Mouse (Mus musculus) monocyte, adult 2 months (primary cell): ENCODE data around the gene Chrna10.

Experiments used
- DNase-seq, 2 experiments: peaks; one replicate each; pipeline ENCODE4 v3.0.0; 2022; ENCODE audit warnings: low spot score in 2 of 2, low read depth in 1 of 2

Chrna10 gene

DNA sequence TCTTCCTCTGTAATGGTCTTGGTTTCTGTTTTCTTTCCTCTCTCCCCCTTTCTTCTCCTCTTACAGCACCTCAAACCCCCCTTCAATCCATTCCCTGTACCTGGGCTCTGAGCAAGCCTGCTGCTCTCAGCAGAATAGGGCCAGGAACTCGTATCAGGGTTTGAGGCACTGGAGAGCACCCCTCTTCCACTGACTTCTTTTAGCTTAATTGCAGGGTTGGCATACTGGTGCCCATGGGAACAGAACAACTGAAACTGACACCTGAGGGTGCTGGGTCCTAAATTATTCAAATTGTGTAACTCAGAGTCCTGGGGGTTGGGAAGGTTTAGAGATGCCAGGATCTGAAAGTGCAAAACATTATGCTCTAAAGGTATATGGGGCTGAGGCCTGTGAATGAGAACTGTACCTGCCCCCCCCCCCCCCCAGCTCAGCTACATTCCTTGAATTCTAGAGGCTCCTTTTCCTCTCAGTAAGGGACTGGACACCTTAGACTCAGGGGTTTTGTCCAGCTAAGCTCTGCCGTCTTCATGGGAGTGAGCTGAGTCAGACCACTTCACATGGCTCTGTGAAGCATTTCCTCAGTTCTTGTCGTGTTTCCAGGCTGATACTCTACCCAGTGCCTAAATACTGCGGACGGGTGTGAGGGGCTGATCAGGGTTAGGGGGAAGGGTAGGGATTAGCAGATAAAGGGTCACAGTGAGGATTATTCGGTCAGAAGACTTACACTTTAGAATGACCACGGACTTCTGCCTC is at the start of gene Chrna10:
TSS of gene Chrna10 (minus strand) at position 250 of the 753 bp plus-strand sequence.
- no peak for DNase-seq

DNA sequence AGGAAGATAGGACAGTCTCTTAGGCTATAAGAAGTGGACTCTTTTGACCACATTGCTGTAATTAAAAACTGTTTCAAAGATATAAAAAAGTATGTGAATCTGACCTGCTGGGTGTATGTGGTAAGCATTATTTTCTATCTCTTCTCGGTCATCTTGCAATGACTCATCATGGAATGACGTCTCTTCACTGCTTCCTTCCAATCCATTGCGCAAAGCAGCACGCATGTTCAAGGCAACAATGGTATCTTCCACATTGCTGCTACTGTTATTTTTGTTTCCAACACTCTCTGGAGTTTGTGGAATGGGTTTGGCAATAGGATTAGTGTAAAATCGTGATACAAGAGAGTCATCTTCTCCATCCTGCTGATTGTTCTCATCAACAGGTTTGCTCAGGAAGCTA is 37.1 kb upstream of the Chrna10 start:
- no peak for DNase-seq

DNA sequence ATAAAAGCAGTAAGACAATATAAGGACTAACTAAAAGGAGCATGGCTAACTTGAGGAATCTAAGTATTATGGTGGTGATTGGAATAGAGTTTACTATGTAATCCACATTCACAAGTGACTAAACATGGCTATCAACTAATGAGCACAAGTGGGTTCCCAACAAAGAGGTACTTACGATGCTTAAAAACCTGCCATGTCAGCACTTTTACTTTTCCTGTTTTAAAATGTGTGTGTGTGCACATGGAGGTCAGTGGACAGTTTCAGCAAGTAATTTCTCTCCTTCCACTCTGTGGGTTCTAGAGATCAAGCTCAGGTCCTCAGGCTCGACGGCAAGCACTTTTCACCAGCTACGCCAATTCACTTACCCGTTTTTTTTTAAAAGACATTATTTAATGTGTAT is 21.3 kb upstream of the Chrna10 start:
- DNase-seq, result no peak

GRCm38 (mm10) chr7:102137464-102137863 is 20.8 kb upstream of the Chrna10 start:
- DNase-seq, result no peak

GRCm38 (mm10) chr7:102132395-102132794 is 15.8 kb upstream of the Chrna10 start:
- DNase-seq, result no peak

- no peak for DNase-seq
These were observed 3.7 kb upstream of the Chrna10 start for GRCm38 (mm10) chr7:102120326-102120725.

DNA sequence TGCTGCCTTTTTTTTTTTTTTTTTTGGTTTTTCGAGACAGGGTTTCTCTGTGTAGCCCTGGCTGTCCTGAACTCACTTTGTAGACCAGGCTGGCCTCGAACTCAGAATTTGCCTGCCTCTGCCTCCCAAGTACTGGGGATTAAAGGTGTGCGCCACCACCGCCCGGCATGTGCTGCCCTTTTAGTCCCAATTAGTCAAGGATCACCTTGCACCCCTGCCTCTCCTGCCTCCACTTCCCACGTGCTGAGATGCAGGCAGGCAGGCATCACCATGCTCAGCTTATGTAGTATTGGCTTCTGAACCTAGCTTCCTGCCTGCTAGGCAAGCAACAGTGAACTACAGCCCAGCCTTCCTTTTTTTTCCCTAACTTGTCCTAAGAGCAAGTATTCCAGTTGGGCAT is 754 bp upstream of the Chrna10 start:
- DNase-seq, result no peak

DNA sequence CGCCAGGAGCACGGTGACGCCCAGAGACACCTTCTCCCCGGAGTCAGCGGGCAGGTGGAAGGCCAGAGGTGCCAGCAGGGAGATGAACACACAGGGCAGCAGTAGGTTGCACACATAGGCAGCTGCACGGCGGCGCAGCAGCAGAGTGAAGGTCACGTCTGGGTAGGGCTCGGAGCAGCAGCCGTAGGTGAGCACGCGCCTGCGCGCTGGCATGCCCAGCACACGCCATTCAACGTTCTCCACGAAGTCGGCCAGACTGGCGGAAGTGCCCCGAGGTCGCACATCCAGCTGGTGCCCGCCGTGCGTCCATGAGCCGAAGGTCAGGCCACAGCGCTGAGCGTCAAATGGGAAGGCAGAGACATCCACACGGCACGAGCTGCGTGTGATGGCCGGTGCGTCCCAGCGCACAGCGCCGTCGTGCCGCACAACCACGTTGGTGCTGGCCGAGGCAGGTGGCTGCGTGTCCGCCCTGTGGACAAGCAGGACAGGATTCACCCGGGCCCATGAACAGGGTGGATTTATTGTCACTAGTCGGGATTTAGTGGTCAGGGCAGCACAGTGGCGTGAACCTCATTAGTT is 3.4 kb downstream of the Chrna10 start:
- no peak for DNase-seq

DNA sequence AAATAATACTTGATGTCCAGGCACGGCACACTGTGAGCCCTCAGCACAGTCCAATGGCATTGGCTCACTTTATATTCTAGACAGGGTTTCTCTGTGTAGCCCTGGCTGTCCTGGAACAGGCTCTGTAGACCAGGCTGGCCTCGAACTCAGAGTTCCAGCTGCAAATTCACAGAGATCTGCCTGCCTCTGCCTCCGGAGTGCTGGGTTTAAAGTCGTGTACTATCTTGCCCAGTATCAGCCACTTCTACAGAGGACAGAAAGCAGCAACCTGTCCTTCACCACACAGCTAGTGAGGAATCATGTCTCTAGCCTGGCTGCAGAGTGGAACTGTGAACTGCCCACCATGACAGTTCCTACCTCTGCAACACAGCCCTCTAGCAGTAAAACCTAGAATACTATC is 6.9 kb downstream of the Chrna10 start:
- DNase-seq, result no peak

DNA sequence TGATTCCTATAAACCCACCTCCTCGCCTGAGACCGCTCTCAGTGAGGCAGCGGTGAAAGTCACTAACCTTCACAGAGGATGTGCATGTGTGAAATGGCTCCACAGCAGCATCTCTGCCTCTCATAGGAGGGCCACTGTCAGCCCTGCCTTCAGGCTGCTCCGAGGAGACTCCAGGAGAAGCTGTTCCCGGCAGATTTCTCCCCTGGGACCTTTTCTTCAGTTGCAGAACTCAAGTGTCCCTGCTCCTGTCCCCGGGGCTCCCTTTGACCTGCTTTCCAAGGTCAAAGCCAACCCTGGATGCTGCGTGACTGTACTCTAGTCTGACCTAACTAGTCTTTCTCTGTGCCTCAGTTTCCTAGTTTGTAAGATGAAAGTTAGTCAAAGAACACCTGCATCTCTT is 7.5 kb downstream of the Chrna10 start, which contains the start of gene Art5:
TSS of gene Art5 (minus strand) at position 319 of the 400 bp plus-strand sequence.
- DNase-seq, result no peak

- DNase-seq, result no peak
These were observed 8.4 kb downstream of the Chrna10 start for GRCm38 (mm10) chr7:102108206-102108605.

- no peak for DNase-seq
These were observed 9.9 kb downstream of the Chrna10 start for GRCm38 (mm10) chr7:102106700-102107141.

- DNase-seq, result no peak
These were observed 12.5 kb downstream of the Chrna10 start for GRCm38 (mm10) chr7:102104126-102104525.

DNA sequence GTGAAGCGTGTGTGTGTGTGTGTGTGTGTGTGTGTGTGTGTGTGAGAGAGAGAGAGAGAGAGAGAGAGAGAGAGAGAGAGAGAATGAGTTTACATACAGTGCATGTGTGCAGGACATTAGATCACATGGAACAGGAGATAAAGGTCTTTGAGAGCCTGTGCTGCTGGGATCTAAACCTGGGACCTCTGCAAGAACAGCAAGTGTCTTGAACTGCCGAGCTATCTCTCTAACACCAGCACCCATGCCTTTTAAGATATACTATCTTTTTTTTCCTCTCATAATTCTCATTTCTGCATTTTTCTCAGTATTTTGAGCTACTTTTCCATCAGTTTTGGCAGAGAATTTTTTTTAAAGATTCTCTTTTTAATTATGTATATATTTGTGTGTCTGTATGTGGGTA is 13.1 kb downstream of the Chrna10 start:
- no peak for DNase-seq

DNA sequence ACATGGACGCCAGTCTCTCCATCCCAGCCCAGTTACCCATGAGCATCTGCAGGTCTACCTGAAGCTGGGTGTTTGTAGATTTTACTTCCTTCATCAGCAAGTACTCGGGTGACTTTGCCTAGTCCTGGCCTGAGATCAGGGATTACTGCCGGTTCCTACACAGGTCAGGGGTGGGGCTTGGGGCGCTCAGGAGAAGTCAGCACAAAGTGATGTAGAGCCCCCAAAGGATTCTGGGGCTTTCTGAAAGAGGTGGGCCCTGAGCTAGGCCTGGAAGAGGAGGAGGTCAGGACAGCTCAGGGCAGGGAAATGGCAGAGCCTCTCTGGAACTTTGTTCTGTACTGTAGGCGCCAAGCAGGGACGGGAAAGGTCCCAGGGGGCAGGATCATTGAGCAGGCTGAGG is 13.9 kb downstream of the Chrna10 start:
- no peak for DNase-seq

GRCm38 (mm10) chr7:102102241-102102640 is 14.4 kb downstream of the Chrna10 start:
- no peak for DNase-seq

GRCm38 (mm10) chr7:102101487-102101886 is 15.1 kb downstream of the Chrna10 start, which contains the start of gene Art1:
Gene Art1, plus strand, starts transcription at chr7:102101743.
- DNase-seq, result no peak

DNA sequence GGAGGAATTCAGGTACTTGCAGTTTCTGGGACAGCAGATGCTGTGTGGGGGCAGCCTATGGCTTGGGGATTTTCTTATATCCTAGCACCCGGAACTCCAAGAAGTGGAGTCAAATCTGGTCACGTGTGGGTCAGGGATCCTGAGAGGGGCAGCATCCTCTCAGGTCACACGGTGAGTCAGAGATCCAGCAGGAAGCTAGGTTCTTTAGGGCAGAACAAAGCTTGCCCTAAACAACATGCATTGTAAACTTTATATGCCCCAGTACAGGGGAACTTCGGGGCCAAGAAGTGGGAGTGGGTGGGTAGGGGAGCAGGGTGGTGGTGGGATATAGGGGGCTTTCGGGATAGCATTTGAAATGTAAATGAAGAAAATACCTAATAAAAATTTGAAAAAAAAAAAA is 15.8 kb downstream of the Chrna10 start:
- no peak for DNase-seq

DNA sequence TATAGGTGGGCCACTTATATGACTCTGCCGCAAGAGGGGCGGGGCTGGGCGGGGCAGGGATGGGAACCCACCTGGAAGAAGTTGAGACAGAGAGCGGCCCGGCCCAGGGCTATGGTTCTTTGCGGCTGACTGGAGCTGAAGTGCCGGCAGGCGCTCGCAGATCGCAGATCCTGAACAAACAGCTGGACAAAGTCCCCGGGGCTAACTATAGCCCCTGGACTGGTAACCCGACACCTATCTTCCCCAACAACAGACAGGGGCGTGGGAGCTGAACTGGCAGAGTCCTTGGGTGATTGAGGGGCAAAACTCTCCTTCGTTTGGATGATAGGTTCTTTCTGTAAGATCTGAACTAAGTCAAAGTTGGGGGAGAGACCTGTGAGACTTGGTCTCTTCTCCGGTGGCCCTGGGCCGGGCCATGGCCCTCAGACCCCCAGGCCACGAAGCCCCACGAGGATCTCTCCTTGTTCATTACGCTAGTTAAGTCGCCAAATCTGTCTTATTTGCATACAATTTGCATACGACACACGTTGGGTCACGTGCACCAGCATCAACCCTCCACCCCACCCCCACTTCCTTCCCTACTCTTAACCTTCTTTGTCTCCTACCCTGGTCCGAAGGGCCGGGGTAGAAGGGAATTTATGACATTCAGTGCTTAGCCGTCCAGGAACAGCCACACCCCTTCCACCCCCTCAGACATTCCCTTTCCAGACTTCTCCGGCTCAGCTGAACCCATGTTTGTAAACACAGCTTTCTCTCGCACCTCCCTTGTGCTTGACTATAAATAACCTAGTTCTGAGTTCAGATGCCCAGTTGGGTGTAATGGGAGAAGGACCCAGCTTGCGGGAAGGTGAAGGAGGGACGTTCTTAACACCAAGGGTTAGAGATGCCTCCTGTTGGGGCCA is 16.6 kb downstream of the Chrna10 start:
- DNase-seq, result no peak

- no peak for DNase-seq
These were observed 29.3 kb downstream of the Chrna10 start for GRCm38 (mm10) chr7:102087336-102087735.

- no peak for DNase-seq
These were observed 32.5 kb downstream of the Chrna10 start for GRCm38 (mm10) chr7:102084041-102084696.
